Mouse (Mus musculus): ENCODE measurements around the gene Tekt5. TPM values are rescaled to one million over a fixed set of nuclear protein-coding genes. Genes with fewer than 3 reads are reported as not detected.

Tekt5 gene
- total RNA-seq, 2 experiments from 2014 or later, result 7.9 to 9.2 TPM

GRCm38 (mm10) chr16:10374254-10375011 lies 20.9 kb downstream of the Tekt5 start:
- DNase-seq (ENCODE audit: extremely low spot score in 1 of 2, low spot score in 2 of 2), result peak in 1 of 2 experiments; percentile 35
- no peak for TF ChIP-seq CTCF (IDR thresholded peaks at IDR 0.05)
- no peak overlapping the region for H3K4me3 ChIP-seq
- no peak overlapping the region for H3K27ac ChIP-seq
- intact Hi-C loops (cut with DNase I), result no loop called here

- Histone ChIP-seq H3K4me3 (no peak overlapping the region), H3K27ac (no peak overlapping the region)
- intact Hi-C loops (cut with DNase I), result no loop called here
- no peak for TF ChIP-seq CTCF (IDR thresholded peaks at IDR 0.05)
- no peak for DNase-seq (ENCODE audit: extremely low spot score in 1 of 2, low spot score in 2 of 2)
These were observed 22.9 kb downstream of the Tekt5 start for GRCm38 (mm10) chr16:10372372-10372771.

DNA sequence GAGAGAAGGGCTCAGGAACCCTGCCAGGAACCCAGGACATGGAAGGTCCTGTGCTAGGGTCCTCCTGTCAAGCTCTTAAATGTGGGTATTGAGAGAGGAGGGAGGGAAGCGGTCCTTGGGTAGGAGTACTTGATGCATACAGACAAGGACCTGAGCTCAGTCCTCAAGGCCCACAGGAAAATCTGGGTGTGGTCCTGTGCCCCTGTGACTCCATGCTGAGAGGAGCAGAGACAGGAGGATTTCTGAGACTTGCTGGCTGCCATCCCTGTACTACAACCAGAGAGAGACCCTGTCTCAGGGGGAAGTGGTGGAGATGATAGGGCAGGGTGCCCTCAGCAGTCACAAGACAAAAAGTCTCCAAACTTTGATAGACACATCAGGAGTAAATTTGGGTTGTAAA lies 25.3 kb downstream of the Tekt5 start:
- intact Hi-C loops (cut with DNase I), result no loop called here
- no peak overlapping the region for H3K4me3 ChIP-seq
- no peak for DNase-seq (ENCODE audit: extremely low spot score in 1 of 2, low spot score in 2 of 2)
- H3K27ac ChIP-seq, result no peak overlapping the region
- TF ChIP-seq CTCF (IDR thresholded peaks at IDR 0.05), result no peak

- no peak overlapping the region for H3K4me3 ChIP-seq
- intact Hi-C loops (cut with DNase I), result no loop called here
- no peak for DNase-seq (ENCODE audit: extremely low spot score in 1 of 2, low spot score in 2 of 2)
- no peak overlapping the region for H3K27ac ChIP-seq
- no peak for TF ChIP-seq CTCF (IDR thresholded peaks at IDR 0.05)
These were observed 25.8 kb downstream of the Tekt5 start for GRCm38 (mm10) chr16:10369468-10369934.

DNA sequence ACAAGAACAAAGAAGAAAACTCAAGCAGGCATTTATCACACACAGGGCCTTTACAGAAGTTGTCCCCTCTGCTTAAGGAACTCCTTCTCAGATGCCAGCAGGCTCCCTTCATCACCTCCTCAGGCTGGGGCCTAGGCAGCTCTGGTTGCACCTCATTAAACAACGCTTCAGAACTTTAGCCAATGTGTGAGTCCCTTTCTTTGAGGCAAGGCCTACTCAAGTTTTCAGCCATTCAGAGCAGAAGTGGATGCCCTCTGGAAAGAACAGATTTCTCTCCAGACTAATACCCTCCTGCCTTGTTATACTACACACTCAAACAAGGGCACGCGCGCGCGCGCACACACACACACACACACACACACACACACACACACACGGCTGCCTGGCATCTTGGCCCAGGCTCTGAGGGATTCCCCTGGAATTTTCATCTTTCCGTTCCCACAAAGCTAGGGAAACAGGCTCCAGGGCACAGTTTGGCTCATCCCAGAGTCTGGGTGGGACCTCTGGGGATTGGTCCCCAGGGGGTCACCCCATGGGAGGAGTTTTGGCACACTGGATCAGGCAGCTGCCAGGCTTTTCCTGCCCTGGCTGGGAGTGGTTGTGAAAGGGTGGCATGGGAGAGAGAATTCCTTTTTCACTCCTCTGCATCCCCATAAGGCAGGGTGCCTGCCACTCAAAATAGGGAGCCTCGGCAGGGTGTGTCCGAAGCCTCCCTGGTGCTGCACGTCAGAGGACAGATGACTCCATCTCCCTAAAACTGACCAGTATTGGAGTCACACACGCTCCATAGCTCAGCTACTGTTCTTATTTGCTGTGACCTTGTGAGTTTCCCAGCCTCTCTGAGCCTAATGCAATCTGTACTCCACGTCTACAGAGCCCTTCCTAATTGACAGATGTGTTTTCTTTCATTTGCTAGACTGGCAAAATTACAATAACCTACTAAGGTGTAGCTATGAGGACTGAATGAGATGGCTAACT lies 28.8 kb downstream of the Tekt5 start:
- intact Hi-C loops (cut with DNase I), result no loop called here
- Histone ChIP-seq H3K4me3 (no peak overlapping the region), H3K27ac (no peak overlapping the region)
- peak in 1 of 2 experiments; percentile 37 for DNase-seq (ENCODE audit: extremely low spot score in 1 of 2, low spot score in 2 of 2)
- TF ChIP-seq CTCF (IDR thresholded peaks at IDR 0.05), result no peak

- no peak for DNase-seq (ENCODE audit: extremely low spot score in 1 of 2, low spot score in 2 of 2)
- intact Hi-C loops (cut with DNase I), result no loop called here
- Histone ChIP-seq H3K4me3 (no peak overlapping the region), H3K27ac (no peak overlapping the region)
- no peak for TF ChIP-seq CTCF (IDR thresholded peaks at IDR 0.05)
These were observed 29.5 kb downstream of the Tekt5 start for GRCm38 (mm10) chr16:10365796-10366195.

- Histone ChIP-seq H3K27ac (no peak overlapping the region), H3K4me3 (no peak overlapping the region)
- no peak for DNase-seq (ENCODE audit: extremely low spot score in 1 of 2, low spot score in 2 of 2)
- no peak for TF ChIP-seq CTCF (IDR thresholded peaks at IDR 0.05)
- intact Hi-C loops (cut with DNase I), result no loop called here
These were observed 32.2 kb downstream of the Tekt5 start for GRCm38 (mm10) chr16:10363061-10363460.

DNA sequence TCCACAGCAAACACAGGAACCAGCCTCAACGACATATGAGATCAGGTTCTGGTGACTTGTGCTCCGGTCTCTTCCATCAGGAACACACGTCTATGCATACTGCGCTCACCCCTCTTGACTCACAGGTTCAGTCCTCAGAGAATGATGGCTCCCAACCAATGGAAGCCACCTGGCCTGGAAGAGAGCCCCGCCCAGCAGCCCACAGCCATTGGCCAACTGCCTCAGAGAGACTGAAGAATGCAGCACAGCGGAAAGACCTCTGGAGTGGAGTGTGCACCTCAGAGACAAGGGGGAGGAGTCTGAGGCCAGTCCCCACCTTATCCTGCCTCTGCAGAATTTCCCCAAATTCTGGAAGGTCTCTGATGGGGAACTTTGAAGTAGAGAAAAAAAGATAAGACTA lies 36.0 kb downstream of the Tekt5 start:
- TF ChIP-seq CTCF (IDR thresholded peaks at IDR 0.05), result no peak
- DNase-seq (ENCODE audit: extremely low spot score in 1 of 2, low spot score in 2 of 2), result no peak
- intact Hi-C loops (cut with DNase I), result no loop called here
- no peak overlapping the region for H3K4me3 ChIP-seq
- H3K27ac ChIP-seq, result no peak overlapping the region

- no peak for TF ChIP-seq CTCF (IDR thresholded peaks at IDR 0.05)
- H3K27ac ChIP-seq, result no peak overlapping the region
- intact Hi-C loops (cut with DNase I), result no loop called here
- no peak for DNase-seq (ENCODE audit: extremely low spot score in 1 of 2, low spot score in 2 of 2)
- no peak overlapping the region for H3K4me3 ChIP-seq
These were observed 37.0 kb downstream of the Tekt5 start for GRCm38 (mm10) chr16:10358010-10358934.

DNA sequence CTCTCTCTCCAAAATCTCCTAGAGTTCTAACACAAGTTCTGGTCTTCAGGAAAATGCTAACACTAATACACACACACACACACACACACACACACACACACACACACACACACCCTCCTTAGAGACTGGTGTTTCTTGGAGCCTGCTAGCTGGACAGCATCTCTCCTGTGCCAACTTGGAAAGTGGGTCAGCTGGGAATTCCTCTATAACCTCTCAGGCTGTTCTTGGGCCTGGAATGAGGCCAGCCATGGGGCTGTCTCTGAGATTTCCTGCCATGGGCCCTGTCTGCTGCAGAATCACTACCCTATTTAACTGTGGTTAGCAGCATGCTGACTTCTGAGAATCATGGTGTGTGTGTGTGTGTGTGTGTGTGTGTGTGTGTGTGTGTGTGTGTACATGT lies 40.3 kb downstream of the Tekt5 start:
- intact Hi-C loops (cut with DNase I), result no loop called here
- Histone ChIP-seq H3K4me3 (no peak overlapping the region), H3K27ac (no peak overlapping the region)
- no peak for TF ChIP-seq CTCF (IDR thresholded peaks at IDR 0.05)
- DNase-seq (ENCODE audit: extremely low spot score in 1 of 2, low spot score in 2 of 2), result no peak

DNA sequence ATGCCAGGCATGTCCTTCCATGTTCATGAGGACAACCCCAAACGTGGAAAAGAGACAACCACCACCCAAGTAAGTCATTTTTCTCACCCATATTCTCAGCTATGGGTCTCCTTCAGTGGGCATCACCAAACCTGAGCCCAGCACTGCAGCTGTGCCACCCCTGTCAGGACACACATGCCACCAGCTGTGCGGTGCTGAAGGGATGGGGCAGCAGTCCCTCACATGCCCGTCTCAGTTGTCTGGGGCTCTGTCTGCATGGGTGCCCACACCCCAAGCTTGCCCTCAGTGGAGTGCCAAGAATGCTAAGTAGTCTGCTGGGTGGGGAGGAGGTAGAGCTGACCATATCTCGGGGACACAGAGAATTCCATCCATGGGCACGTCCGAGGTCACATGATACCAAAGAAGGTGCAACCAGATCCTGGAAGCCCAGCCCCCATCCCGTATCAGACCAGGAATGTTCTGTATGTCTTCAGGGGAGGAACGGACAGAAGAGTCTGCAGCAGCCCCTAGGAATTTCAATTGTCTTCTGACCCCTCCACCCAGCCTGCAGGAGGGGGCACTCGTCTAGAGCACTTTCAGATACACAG lies 44.1 kb downstream of the Tekt5 start:
- intact Hi-C loops (cut with DNase I), result no loop called here
- DNase-seq (ENCODE audit: extremely low spot score in 1 of 2, low spot score in 2 of 2), result no peak
- no peak overlapping the region for H3K27ac ChIP-seq
- H3K4me3 ChIP-seq, result no peak overlapping the region
- TF ChIP-seq CTCF (IDR thresholded peaks at IDR 0.05), result no peak
